Mouse (Mus musculus) liver, postnatal 0 days (tissue): ENCODE measurements around the gene Ciao2a.

Source experiments
- CTCF ChIP-seq: sonication (generic); IDR thresholded peaks from 2 replicates; pipeline ENCODE4 v1.5.1; 2016; ENCODE audit warnings: antibody characterized with exemption, low read depth
- EP300 ChIP-seq: IDR thresholded peaks from 2 replicates; pipeline ENCODE4 v1.6.1; 2016; ENCODE audit warnings: antibody characterized with exemption, low read depth, mild to moderate bottlenecking

GRCm38 (mm10) chr9:66120106-66120505, 6.3 kb upstream of the Ciao2a start:
- TF ChIP-seq CTCF (no peak), EP300 (peak; percentile 58)
